Mouse (Mus musculus): Measurements from ENCODE around the gene Plxnc1. TPM values are rescaled to one million over a fixed set of nuclear protein-coding genes. Genes with fewer than 3 reads are reported as not detected.
A peak's percentile ranks its signal among the peaks of the same experiment; 100 is the strongest.

The Plxnc1 gene
- 0.91 and 1.3 TPM in 2 replicates for polyA plus RNA-seq (2011; ENCODE audit: insufficient read depth, insufficient read length, low read depth, missing spikeins)

DNA sequence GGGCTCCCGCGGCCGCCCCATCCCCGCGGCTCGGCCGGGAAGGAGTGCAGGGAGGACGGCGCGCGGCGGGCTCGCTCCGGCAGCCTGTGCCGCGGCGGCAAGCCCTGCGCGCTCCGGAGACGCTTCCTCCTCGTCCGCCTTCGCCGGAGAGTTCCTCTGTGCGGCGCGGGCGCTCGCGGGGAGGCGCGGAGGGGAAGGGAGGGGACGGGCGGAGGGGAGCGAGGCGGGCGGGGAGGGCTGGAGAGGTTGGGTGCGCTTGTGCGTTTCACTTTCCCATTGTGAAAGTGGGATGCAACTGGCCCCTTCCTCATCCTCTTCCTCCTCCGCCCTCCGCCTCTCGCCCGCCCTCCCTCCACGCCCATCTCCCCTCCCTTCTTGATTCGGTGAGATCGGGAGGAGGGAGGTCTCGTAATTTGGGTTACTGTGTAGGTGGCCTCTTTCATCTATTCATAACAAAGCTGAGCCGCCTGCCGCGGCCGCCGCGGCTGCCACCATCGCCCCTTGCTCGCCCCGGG, at the start of gene Plxnc1:
Gene Plxnc1 (minus strand): TSS at position 145 of the 515 bp plus-strand sequence.
- Histone ChIP-seq H3K4me3 (ENCODE audit: low read depth, low read length) (peak within 1 kb of the TSS; percentile 78), H3K27ac (ENCODE audit: insufficient read depth, low read length) (no peak within 1 kb of the TSS), H3K36me3 (ENCODE audit: control insufficient read depth, insufficient read depth, low read length, poor library complexity, severe bottlenecking) (no peaks in the 10 kb centered on the region), H3K27me3 (ENCODE audit: control insufficient read depth, insufficient read depth, low read length, poor library complexity, severe bottlenecking) (peaks cover 16% of the 10 kb centered on the region), H3K4me1 (ENCODE audit: control insufficient read depth, insufficient read depth, low read length) (no peaks in the 10 kb centered on the region), H3K9me3 (replicated peaks; ENCODE audit: control insufficient read depth, insufficient read depth, low read length, poor library complexity, severe bottlenecking) (no peaks in the 10 kb centered on the region), H3K9ac (ENCODE audit: low read depth, poor library complexity, severe bottlenecking) (peak within 1 kb of the TSS; percentile 91)
- TF ChIP-seq POLR2A (IDR thresholded peaks at IDR 0.05; ENCODE audit: insufficient read depth, low read length) (no peak), EP300 (IDR thresholded peaks at IDR 0.05; ENCODE audit: insufficient read depth, low read depth, low read length) (no peak), CTCF (IDR thresholded peaks at IDR 0.05; ENCODE audit: low read depth, low read length) (no peak)

DNA sequence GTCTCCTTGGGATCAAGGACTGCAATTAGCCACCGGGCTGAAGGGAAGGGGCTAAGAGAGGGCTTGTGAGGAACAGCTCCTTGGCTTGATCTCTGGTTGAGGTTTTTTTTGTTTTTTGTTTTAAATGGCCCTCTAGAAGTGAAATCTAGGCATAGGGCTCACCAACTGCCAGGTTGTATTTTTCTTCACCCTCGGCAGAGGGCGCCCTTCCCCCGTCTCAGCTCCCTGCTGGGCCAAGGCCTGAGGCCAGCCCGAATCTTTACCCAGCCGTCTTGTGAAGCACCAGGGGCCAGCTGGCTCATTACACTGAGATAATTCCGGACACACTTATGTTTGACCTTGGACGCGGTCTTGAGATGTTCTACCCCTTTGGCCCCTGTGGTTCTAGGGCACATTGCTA, 47.5 kb upstream of the Plxnc1 start:
- TF ChIP-seq EP300 (IDR thresholded peaks at IDR 0.05; ENCODE audit: insufficient read depth, low read depth, low read length): 0 out of 2 replicates have a peak, but pooled peaks have one; percentile 41
- TF ChIP-seq CTCF (IDR thresholded peaks at IDR 0.05; ENCODE audit: low read depth, low read length): peak; percentile 74
- no peak for TF ChIP-seq POLR2A (IDR thresholded peaks at IDR 0.05; ENCODE audit: insufficient read depth, low read length)
- Histone ChIP-seq H3K36me3 (ENCODE audit: control insufficient read depth, insufficient read depth, low read length, poor library complexity, severe bottlenecking) (no peaks in the 10 kb centered on the region), H3K4me3 (ENCODE audit: low read depth, low read length) (no peak overlapping the region), H3K9ac (ENCODE audit: low read depth, poor library complexity, severe bottlenecking) (no peak overlapping the region), H3K9me3 (replicated peaks; ENCODE audit: control insufficient read depth, insufficient read depth, low read length, poor library complexity, severe bottlenecking) (no peaks in the 10 kb centered on the region), H3K27ac (ENCODE audit: insufficient read depth, low read length) (no peak overlapping the region), H3K4me1 (ENCODE audit: control insufficient read depth, insufficient read depth, low read length) (no peaks in the 10 kb centered on the region), H3K27me3 (ENCODE audit: control insufficient read depth, insufficient read depth, low read length, poor library complexity, severe bottlenecking) (no peaks in the 10 kb centered on the region)

DNA sequence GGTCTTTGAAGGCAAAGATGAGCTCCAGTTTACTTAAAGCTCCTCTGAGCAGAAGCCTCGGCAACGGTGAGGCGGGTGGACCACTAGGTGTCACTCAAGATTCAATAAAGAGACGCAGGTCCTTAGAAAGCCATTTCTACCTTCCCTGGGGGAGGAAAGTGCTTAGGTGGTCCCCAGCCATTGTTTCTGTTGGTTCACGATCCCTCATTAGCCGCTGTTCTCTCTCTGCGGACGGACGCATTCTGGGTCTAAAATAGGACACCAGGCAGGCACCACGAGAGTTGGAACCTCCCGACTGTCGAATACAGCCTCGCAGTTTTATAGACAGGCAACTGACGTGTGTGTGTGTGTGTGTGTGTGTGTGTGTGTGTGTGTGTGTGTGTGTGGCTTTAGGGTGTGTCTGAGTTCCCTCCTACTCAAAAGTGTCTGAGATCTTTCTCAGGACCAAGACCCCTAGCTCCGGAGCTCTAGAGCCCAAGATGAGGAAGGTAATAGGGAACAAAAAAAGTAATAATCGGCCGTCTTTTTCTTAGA, 47.0 kb upstream of the Plxnc1 start:
- TF ChIP-seq EP300 (IDR thresholded peaks at IDR 0.05; ENCODE audit: insufficient read depth, low read depth, low read length) (no peak), POLR2A (IDR thresholded peaks at IDR 0.05; ENCODE audit: insufficient read depth, low read length) (no peak), CTCF (IDR thresholded peaks at IDR 0.05; ENCODE audit: low read depth, low read length) (peak; percentile 73)
- H3K9me3 ChIP-seq (replicated peaks; ENCODE audit: control insufficient read depth, insufficient read depth, low read length, poor library complexity, severe bottlenecking): no peaks in the 10 kb centered on the region
- H3K27me3 ChIP-seq (ENCODE audit: control insufficient read depth, insufficient read depth, low read length, poor library complexity, severe bottlenecking): no peaks in the 10 kb centered on the region
- H3K36me3 ChIP-seq (ENCODE audit: control insufficient read depth, insufficient read depth, low read length, poor library complexity, severe bottlenecking): no peaks in the 10 kb centered on the region
- H3K4me1 ChIP-seq (ENCODE audit: control insufficient read depth, insufficient read depth, low read length): no peaks in the 10 kb centered on the region
- H3K9ac ChIP-seq (ENCODE audit: low read depth, poor library complexity, severe bottlenecking): no peak overlapping the region
- no peak overlapping the region for H3K4me3 ChIP-seq (ENCODE audit: low read depth, low read length)
- no peak overlapping the region for H3K27ac ChIP-seq (ENCODE audit: insufficient read depth, low read length)

DNA sequence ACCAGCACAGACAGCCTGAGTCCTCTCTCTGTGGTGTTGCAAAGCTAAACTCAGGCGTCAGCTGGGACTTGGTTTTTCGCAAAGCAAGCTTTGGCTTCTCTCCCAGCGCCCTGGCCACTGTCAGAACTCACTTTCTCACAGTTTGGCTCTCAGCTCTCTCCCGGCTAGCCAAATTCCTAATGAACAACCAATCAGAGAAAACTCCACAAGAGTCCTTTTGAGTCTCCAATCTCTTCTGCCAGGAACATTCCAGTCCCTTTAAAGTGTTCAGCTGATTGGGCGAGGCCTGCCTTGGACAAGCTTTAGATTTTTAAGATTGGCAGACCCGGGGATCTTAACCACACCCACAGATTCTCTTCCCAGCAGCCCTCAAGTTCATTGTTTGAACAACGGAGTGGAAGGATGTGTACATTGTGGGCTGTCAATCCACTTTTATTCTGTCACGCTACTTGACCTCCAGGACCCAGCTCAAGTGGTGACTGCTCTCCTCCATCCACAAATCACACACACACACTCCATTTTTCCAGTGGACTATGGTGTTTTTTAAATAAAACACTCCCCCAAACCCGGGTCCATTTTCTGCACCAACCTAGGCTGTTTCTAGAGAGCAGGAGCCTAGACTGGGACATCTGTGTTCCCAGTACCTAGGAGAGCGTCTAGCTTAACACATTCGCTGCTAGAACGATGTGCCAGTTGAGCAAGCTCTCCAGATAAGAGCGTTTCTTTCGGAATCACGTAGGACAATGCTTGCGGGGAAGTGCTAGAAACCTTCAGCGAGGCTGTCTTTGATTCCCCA, 46.3 kb upstream of the Plxnc1 start:
- no peak overlapping the region for H3K27ac ChIP-seq (ENCODE audit: insufficient read depth, low read length)

DNA sequence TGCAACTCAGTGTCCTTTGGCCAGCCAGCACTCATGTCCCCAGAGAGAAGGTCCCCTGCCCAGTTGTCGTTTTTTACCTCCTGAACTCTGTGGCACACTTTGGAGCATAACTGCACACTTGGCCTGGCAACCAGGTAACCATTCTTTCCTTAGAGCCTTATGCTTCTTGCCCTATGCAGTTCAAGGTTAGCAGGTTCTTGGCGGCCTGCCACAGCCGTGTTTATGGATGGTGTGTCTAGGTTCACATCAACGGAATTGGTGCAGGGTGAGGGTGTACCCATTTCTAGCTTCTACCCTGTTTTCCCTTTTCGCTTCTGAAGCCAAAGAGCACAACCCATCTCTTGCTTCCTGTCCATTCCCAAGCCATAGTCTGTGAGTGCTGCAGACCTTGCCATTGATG, 44.7 kb upstream of the Plxnc1 start:
- H3K9me3 ChIP-seq (replicated peaks; ENCODE audit: control insufficient read depth, insufficient read depth, low read length, poor library complexity, severe bottlenecking): no peaks in the 10 kb centered on the region
- H3K36me3 ChIP-seq (ENCODE audit: control insufficient read depth, insufficient read depth, low read length, poor library complexity, severe bottlenecking): no peaks in the 10 kb centered on the region
- TF ChIP-seq POLR2A (IDR thresholded peaks at IDR 0.05; ENCODE audit: insufficient read depth, low read length) (no peak), EP300 (IDR thresholded peaks at IDR 0.05; ENCODE audit: insufficient read depth, low read depth, low read length) (no peak), CTCF (IDR thresholded peaks at IDR 0.05; ENCODE audit: low read depth, low read length) (no peak)
- no peak overlapping the region for H3K9ac ChIP-seq (ENCODE audit: low read depth, poor library complexity, severe bottlenecking)
- no peak overlapping the region for H3K27ac ChIP-seq (ENCODE audit: insufficient read depth, low read length)
- no peak overlapping the region for H3K4me3 ChIP-seq (ENCODE audit: low read depth, low read length)
- H3K27me3 ChIP-seq (ENCODE audit: control insufficient read depth, insufficient read depth, low read length, poor library complexity, severe bottlenecking): no peaks in the 10 kb centered on the region
- no peaks in the 10 kb centered on the region for H3K4me1 ChIP-seq (ENCODE audit: control insufficient read depth, insufficient read depth, low read length)

More for the DNA sequence above, 46.3 kb upstream of the Plxnc1 start:
- no peaks in the 10 kb centered on the region for H3K36me3 ChIP-seq (ENCODE audit: control insufficient read depth, insufficient read depth, low read length, poor library complexity, severe bottlenecking)
- H3K9ac ChIP-seq (ENCODE audit: low read depth, poor library complexity, severe bottlenecking): no peak overlapping the region
- H3K27me3 ChIP-seq (ENCODE audit: control insufficient read depth, insufficient read depth, low read length, poor library complexity, severe bottlenecking): no peaks in the 10 kb centered on the region
- H3K4me1 ChIP-seq (ENCODE audit: control insufficient read depth, insufficient read depth, low read length): no peaks in the 10 kb centered on the region
- no peaks in the 10 kb centered on the region for H3K9me3 ChIP-seq (replicated peaks; ENCODE audit: control insufficient read depth, insufficient read depth, low read length, poor library complexity, severe bottlenecking)
- no peak overlapping the region for H3K4me3 ChIP-seq (ENCODE audit: low read depth, low read length)
- no peak for TF ChIP-seq CTCF (IDR thresholded peaks at IDR 0.05; ENCODE audit: low read depth, low read length)

DNA sequence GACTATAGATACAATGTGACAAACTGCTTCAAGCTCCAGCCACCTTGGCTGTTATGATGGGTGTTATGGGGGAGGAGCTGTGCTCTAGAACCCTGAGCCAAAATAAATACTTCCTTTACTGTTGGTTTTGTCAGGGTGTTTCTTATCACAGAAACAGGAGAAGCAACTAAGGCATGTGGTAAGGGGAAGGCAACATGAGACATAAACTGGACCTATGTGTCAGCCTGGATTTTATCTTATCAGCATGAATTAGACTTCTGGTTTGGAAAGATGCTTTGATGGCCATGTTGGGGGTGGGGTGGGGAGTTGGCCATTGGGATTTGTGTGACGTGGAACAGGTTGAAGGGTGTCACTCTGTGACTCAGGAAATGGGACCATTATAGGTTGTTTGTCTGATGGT, 40.5 kb upstream of the Plxnc1 start:
- Histone ChIP-seq H3K4me3 (ENCODE audit: low read depth, low read length) (no peak overlapping the region), H3K4me1 (ENCODE audit: control insufficient read depth, insufficient read depth, low read length) (no peaks in the 10 kb centered on the region), H3K9me3 (replicated peaks; ENCODE audit: control insufficient read depth, insufficient read depth, low read length, poor library complexity, severe bottlenecking) (peaks cover 10% of the 10 kb centered on the region), H3K36me3 (ENCODE audit: control insufficient read depth, insufficient read depth, low read length, poor library complexity, severe bottlenecking) (no peaks in the 10 kb centered on the region), H3K27me3 (ENCODE audit: control insufficient read depth, insufficient read depth, low read length, poor library complexity, severe bottlenecking) (no peaks in the 10 kb centered on the region), H3K9ac (ENCODE audit: low read depth, poor library complexity, severe bottlenecking) (no peak overlapping the region), H3K27ac (ENCODE audit: insufficient read depth, low read length) (no peak overlapping the region)
- TF ChIP-seq CTCF (IDR thresholded peaks at IDR 0.05; ENCODE audit: low read depth, low read length) (no peak), POLR2A (IDR thresholded peaks at IDR 0.05; ENCODE audit: insufficient read depth, low read length) (no peak)
